Mouse (Mus musculus): ENCODE data around the gene Ick. TPM values are rescaled to one million over a fixed set of nuclear protein-coding genes. Genes with fewer than 3 reads are reported as not detected.
"Not testable (repeated sequence)": the region's sequence is repeated elsewhere in the genome, so short reads cannot be mapped to it uniquely, and the experiment has no call there.

The Ick gene
- total RNA-seq, 2 experiments from 2014 or later = 11.1 to 13.2 TPM

DNA sequence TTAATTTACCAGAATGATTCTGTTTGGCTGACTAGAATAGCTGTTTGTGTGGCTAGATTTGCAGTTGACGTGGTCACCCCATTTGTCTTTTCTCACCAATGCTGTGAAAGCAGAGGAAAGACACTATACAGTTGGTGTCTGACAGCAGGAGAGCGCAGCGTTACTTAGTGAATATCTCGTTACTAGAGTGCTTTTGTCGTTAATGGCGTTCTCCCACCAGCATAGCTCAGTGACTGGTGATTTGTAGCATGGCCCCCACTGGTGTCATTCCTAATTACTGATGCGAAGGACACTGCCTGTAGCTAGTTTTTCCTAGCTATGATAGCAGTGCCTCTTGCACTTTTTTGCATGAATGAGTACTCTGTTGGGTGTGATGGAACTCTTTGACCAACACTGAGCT lies 26.7 kb downstream of the Ick start:
- DNase-seq = no peak
- intact Hi-C loops (cut with DNase I; ENCODE audit: low total_unique reads) = no loop called here

DNA sequence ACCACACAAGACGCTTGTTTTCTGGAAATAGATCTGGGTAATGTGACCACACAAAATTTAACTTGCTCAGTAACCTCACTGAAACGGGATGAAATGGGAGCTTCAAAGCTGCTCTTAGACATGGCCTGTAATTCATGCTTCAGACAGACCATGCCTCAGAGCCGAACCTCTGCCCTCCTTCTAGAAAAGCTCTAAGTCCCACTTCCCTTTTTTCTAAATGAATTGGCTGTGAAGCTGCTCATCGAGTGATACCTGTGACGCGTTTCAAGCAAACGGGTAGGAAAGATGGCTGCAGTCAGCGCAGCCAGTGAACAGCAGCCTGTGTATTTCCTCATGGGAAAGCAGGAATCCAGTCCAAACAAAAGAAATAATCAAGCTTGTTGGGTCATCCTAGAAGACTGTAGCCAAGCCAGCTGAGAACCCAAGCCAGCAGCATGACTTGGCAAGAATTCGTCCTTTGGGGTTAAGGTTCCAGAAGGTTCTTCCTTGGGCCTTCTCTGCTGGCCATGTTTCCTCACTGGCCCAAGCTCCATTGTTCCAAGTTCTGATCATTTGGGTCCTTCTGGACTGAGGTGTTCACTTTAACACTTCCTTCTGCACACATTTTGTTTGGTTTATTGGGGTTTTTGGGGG lies 29.2 kb downstream of the Ick start:
- intact Hi-C loops (cut with DNase I; ENCODE audit: low total_unique reads) = no loop called here
- peak; percentile 21 for DNase-seq

GRCm38 (mm10) chr9:78139463-78139862 lies 30.5 kb downstream of the Ick start:
- intact Hi-C loops (cut with DNase I; ENCODE audit: low total_unique reads) = no loop called here

GRCm38 (mm10) chr9:78146099-78146498 lies 37.1 kb downstream of the Ick start:
- intact Hi-C loops (cut with DNase I; ENCODE audit: low total_unique reads) = no loop called here
- no peak for DNase-seq

More at GRCm38 (mm10) chr9:78139463-78139862, 30.5 kb downstream of the Ick start:
- no peak for DNase-seq

DNA sequence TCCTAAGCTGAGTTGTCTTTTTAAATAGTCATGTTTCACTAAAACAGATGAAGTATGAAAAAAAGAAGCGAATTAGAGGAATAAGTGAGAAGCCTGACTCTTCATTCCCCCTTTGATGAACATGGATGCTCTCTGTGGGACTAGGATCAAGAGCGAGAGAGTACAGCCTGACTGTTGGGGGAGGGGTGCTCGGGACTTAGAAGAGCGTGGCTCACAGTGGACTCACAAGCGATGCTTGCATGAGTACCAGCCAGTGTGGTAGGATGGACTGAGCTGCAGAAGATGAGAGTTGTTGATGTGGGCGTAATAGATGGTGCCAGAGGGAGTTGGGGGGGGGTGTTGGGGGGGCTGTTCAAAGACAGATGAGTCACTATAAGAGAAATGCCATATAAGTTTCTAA lies 37.6 kb downstream of the Ick start:
- intact Hi-C loops (cut with DNase I; ENCODE audit: low total_unique reads) = no loop called here

GRCm38 (mm10) chr9:78148149-78148548 lies 39.2 kb downstream of the Ick start:
- no peak for DNase-seq
- intact Hi-C loops (cut with DNase I; ENCODE audit: low total_unique reads) = no loop called here

More for the DNA sequence above, 37.6 kb downstream of the Ick start:
- no peak for DNase-seq

GRCm38 (mm10) chr9:78149770-78150169 lies 40.8 kb downstream of the Ick start:
- intact Hi-C loops (cut with DNase I; ENCODE audit: low total_unique reads) = not testable (repeated sequence)

DNA sequence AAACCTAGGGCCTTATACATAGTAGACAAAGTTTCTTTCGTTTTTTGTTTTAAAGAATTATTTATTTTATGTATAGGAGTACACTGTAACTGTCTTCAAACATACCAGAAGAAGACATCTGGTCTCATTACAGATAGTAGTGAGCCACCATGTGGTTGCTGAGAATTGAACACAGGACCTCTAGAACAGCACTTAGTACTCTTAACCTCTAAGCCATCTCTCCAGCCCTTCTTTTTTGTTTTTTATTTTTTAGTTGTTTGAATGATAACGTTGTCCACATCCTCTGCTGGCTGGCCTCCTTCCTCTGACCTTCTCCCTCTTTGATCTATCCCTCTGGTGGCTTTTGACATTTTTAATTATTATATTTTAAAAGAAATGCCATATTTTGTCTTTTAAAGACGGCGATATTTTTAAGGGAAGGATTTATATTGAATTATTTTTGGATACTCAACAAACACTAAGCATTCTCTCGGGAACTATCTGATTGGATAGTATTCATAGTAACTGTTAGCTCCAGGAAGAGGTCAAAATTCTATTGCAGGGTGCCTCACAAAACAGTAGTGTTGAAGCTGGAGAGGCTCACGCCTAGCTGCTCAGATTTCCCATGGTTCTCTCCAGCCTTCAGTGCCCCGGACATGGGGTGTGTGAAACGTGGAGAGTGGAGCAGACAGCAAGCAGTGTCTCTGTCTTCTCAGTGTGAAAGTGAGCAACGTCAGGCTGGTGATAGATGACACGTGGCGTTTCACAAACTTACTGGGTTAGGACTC lies 45.4 kb downstream of the Ick start:
- no peak for DNase-seq
- intact Hi-C loops (cut with DNase I; ENCODE audit: low total_unique reads) = no loop called here

More at GRCm38 (mm10) chr9:78149770-78150169, 40.8 kb downstream of the Ick start:
- not testable (repeated sequence) for DNase-seq

DNA sequence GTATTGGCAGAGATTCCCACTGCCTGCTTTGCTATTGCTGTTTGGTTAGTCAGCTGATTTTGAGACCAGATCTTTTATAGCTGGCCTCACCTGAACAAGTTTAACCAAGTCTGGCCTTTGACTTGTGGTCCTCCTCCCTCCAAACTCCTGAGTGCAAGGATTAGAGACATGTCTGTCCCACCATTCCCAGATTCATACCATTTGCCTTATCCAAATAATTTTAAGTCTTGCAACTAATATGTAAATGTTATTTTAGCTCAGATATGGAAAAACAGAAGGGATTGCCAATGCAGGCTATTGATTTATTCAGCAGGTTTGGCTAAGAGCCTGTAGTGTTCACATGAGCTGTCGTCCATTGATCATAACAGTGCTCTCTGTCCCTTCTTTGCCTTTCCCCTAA lies 48.2 kb downstream of the Ick start:
- DNase-seq = no peak
- intact Hi-C loops (cut with DNase I; ENCODE audit: low total_unique reads) = loop anchor here (5.0 kb wide), 1 partner anchor 45 kb away; no protein-coding TSS in a partner anchor

GRCm38 (mm10) chr9:78163291-78163690 lies 54.3 kb downstream of the Ick start:
- DNase-seq = no peak
- intact Hi-C loops (cut with DNase I; ENCODE audit: low total_unique reads) = no loop called here

GRCm38 (mm10) chr9:78164741-78165140 lies 55.7 kb downstream of the Ick start:
- no peak for DNase-seq
- intact Hi-C loops (cut with DNase I; ENCODE audit: low total_unique reads) = no loop called here

DNA sequence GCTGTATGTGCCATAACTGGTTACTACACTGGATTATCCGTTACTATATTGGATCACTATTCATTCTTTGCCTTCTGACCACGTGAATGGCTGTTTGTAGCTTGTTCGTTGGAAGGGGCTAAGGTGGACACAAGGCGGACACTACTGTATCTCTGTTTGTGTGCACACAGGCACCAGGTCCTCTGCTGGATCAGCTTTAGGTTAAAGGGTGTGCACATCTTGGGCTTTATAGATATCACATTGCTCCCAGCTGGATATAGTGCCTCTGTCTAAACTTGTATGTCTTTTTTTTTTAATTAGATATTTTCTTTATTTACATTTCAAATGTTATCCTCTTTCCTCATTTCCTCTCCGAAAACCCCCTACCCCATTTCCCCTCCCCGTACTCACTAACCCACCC lies 56.5 kb downstream of the Ick start:
- no peak for DNase-seq
- intact Hi-C loops (cut with DNase I; ENCODE audit: low total_unique reads) = no loop called here

DNA sequence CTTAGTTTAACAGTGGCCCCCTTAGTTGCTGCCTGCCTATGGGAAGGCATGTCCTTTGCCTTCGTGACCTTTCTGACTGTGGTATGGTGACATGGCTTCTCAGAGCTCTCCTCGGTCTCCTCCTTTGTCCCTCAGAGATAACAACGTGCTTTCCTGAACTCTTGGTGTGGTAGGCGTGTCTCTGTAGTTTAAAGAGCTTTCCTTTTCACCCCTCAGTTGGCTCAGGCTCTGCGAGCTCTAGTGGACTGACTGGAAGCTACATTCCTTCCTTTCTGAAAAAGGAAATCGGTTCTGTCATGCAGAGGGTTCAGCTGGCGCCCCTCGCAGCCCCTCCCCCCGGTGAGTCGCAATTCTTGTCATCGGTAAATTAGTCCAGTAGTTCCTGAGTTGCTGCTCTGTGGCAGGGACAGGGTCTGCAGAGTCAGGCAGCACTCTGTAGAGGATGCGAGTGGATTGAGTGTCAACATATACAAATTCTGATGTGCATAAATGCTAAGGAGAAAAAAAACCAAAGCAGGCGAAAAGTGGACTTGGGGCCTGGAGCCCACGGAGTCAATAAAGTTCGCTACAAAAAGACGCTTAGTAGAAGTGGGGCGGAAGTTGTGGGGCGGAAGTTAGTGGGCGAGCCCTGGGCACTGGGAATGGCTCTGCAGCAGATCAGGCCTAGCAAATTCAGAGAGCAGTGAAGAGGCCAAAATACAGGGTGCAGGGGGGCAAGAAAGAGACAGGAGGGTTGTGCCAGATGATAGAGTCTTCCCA lies 57.9 kb downstream of the Ick start:
- intact Hi-C loops (cut with DNase I; ENCODE audit: low total_unique reads) = no loop called here
- no peak for DNase-seq

DNA sequence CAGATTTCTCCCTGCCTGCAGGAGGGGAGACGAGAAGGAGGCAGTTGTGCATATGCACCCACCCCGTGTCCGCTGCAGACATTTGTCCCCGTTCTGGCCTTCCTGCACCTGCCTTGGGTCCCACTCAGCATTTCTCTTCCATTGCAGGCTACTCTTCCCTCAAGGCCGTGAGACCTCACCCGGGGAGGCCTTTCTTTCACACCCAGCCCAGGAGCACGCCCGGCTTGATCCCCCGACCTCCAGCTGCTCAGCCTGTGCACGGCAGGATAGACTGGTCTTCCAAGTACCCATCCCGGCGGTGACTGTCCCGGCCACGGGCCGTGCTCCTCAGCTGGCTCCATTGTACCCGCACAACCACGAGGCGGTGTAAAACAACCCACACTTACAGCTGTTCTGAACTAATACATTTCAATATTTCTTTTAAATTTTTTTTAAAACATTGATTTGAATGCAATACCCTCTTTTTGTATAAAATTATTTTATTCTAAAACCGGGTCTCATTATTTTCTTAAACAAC lies 58.5 kb downstream of the Ick start:
- intact Hi-C loops (cut with DNase I; ENCODE audit: low total_unique reads) = no loop called here
- no peak for DNase-seq

GRCm38 (mm10) chr9:78168864-78169263 lies 59.9 kb downstream of the Ick start:
- intact Hi-C loops (cut with DNase I; ENCODE audit: low total_unique reads) = no loop called here
- no peak for DNase-seq

DNA sequence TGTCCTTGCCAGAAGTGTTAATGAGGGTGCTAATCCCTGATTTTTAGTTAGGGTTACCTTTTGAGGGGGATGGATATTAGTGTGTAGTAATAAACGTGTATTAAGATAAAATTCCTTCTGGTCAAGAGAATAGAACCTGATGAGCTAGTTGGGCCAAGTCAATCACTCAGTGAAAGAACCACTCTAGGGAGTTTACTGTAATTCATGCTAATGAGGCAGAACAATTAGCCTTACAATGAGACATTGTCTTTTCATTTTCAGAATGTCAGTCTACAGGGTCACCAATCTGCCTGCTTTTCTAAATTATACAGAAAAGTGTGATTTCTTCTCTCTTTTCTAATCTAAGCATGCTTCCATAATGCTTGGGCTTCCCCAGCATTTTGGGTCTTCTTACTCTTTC lies 65.0 kb downstream of the Ick start:
- DNase-seq = no peak
- intact Hi-C loops (cut with DNase I; ENCODE audit: low total_unique reads) = loop anchor here (5.0 kb wide), 1 partner anchor 62 kb away; no protein-coding TSS in a partner anchor

- intact Hi-C loops (cut with DNase I; ENCODE audit: low total_unique reads) = loop anchor here (5.0 kb wide), 1 partner anchor 63 kb away; no protein-coding TSS in a partner anchor
These were observed 65.9 kb downstream of the Ick start for GRCm38 (mm10) chr9:78174925-78175276.

DNA sequence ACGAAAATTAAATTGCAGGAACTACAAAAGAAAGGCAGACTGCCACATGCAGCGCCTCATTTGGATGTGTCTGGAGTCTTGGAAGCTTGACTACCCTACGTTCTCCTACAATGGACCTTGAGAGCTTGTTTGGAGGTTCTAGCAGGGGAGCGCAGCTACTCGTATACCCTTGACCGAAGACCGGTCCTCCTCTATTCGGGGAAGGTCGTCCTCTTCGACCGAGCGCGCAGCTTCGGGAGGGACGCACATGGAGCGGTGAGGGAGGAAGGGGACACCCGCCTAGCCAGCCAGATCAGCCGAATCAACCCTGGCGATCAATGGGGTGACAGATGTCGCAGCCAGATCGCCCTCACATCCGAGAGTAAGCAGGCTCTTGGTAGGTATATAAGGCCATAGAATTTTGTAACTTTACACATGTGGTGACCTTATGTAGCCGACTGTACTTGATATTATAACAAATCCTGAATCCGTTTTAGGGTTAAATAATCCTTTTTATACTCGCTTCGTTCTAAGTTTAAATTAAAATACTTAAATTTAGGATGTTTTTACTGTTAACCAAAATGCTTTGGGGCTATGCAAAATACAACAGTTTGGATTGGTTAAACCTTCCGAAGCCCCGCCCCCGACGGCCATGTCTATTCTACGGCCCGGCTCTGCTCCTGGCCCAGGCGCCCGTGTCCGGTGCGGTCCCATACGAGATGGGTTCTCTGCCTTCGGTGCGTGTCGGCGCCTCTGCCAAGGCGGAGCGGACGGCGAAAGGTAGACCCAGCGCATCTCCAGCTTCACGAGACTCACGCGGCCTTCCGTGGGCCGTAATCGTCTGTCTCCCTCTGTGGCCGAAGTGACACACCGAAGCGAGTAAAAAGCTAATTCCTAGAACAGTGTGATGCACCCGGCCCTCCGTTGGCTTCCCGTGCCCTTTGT lies 66.5 kb downstream of the Ick start:
- intact Hi-C loops (cut with DNase I; ENCODE audit: low total_unique reads) = no loop called here
- DNase-seq = peak; percentile 98

More at GRCm38 (mm10) chr9:78174925-78175276, 65.9 kb downstream of the Ick start:
- DNase-seq = not testable (repeated sequence)

- peak; percentile 59 for DNase-seq
- intact Hi-C loops (cut with DNase I; ENCODE audit: low total_unique reads) = no loop called here
These were observed 67.3 kb downstream of the Ick start for GRCm38 (mm10) chr9:78176201-78176727.
